Mouse (Mus musculus) bone marrow macrophage, adult 2 months (primary cell): ENCODE results near the gene Ppm1e. TPM values are rescaled to one million over a fixed set of nuclear protein-coding genes. Genes with fewer than 3 reads are reported as not detected.

Experiments
- H3K27ac ChIP-seq: 2 replicates; pipeline ENCODE4 v1.5.1; 2012; ENCODE audit warnings: low read depth, low read length; ENCODE audit not compliant: insufficient read depth
- H3K4me1 ChIP-seq: 2 replicates; pipeline ENCODE4 v1.6.1; 2012; ENCODE audit warnings: low read length; ENCODE audit not compliant: control insufficient read depth, insufficient read depth
- H3K4me3 ChIP-seq: 2 replicates; pipeline ENCODE4 v1.5.1; 2012; ENCODE audit warnings: mild to moderate bottlenecking, low read length, moderate library complexity; ENCODE audit not compliant: insufficient read depth
- CTCF ChIP-seq: IDR thresholded peaks from 2 replicates; pipeline ENCODE4 v1.5.1; 2012; ENCODE audit warnings: low read depth, mild to moderate bottlenecking, low read length, moderate library complexity
- POLR2A ChIP-seq: IDR thresholded peaks from 2 replicates; pipeline ENCODE4 v1.6.1; 2012; ENCODE audit warnings: mild to moderate bottlenecking, low read depth, low read length, borderline replicate concordance
- polyA plus RNA-seq: library from polyadenylated mRNA; stranded (reverse); fragments of >200 nt; gene quantifications from 2 replicates; pipeline ENCODE4 v1.2.4, GENCODE M21; 2012; ENCODE audit not compliant: missing spikeins, insufficient read depth, insufficient read length

The Ppm1e gene
- polyA plus RNA-seq, 1 experiment, result 0.15 TPM

- TF ChIP-seq POLR2A, result no peak
- TF ChIP-seq CTCF, result no peak
Observed at GRCm38 (mm10) chr11:87310309-87310708, 48.5 kb downstream of the Ppm1e start.

GRCm38 (mm10) chr11:87309329-87310074, 49.3 kb downstream of the Ppm1e start:
- peaks cover 2% of the 10 kb centered on the region; the same call in 1 of the 2 replicates for H3K4me1 ChIP-seq
- no peak overlapping the region for H3K4me3 ChIP-seq
- H3K27ac ChIP-seq, result no peak overlapping the region
- TF ChIP-seq POLR2A, result no peak
- TF ChIP-seq CTCF, result no peak

More at GRCm38 (mm10) chr11:87310309-87310708, 48.5 kb downstream of the Ppm1e start:
- Histone ChIP-seq H3K27ac (no peak overlapping the region), H3K4me3 (no peak overlapping the region), H3K4me1 (peaks cover 2% of the 10 kb centered on the region; the same call in 1 of the 2 replicates)

GRCm38 (mm10) chr11:87299066-87299465, 59.8 kb downstream of the Ppm1e start:
- Histone ChIP-seq H3K4me3 (no peak overlapping the region), H3K4me1 (no peaks in the 10 kb centered on the region), H3K27ac (no peak overlapping the region)
- no peak for TF ChIP-seq POLR2A
- TF ChIP-seq CTCF, result no peak

- H3K4me1 ChIP-seq, result no peaks in the 10 kb centered on the region
- H3K27ac ChIP-seq, result no peak overlapping the region
- no peak overlapping the region for H3K4me3 ChIP-seq
- TF ChIP-seq POLR2A, result no peak
- no peak for TF ChIP-seq CTCF
Observed at GRCm38 (mm10) chr11:87296467-87296866, 62.4 kb downstream of the Ppm1e start.

DNA sequence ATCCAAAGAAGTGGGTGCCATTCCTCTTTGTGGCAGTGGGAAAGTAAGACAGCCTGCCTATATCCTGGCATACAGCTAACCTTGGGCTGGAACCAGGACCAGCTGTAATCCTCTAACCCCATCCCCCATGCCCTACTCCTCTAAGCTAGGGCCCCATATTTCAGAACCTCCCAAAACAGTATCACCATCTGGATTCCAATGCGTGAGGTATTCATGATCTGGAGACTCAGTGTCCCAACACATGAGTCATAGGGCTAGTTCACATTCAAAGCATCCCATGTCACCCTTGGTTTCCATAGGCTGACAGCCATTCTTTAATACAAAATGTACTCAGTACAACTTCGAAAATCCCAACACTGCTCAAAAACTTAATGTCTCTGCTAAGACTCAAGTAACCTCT, 63.2 kb downstream of the Ppm1e start:
- Histone ChIP-seq H3K4me3 (no peak overlapping the region), H3K4me1 (no peaks in the 10 kb centered on the region), H3K27ac (no peak overlapping the region)
- TF ChIP-seq CTCF, result no peak
- TF ChIP-seq POLR2A, result no peak

DNA sequence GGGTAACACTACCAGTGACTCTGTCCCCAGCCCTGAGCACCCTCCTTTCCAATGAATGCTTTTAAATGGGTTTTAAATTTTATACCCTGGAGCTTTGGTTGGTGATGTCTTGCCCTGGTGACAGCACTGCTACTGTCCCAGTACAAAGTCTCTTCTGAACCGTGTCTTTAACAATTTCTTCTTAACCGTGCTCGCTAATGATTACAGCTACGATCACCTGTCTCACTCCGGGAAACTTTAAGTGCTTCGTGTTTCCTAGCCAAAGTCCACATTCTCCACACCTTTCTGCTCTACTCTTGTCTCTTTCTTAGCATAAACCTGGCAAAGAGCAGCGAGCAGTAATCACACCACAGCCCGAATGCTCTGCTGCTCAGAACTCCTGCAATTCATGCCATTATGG, 69.5 kb downstream of the Ppm1e start:
- TF ChIP-seq CTCF (no peak), POLR2A (no peak)
- Histone ChIP-seq H3K27ac (no peak overlapping the region), H3K4me1 (no peaks in the 10 kb centered on the region), H3K4me3 (no peak overlapping the region)

- TF ChIP-seq POLR2A, result no peak
- TF ChIP-seq CTCF, result no peak
Observed at GRCm38 (mm10) chr11:87286194-87286593, 72.6 kb downstream of the Ppm1e start.

GRCm38 (mm10) chr11:87281907-87282475, 76.8 kb downstream of the Ppm1e start:
- Histone ChIP-seq H3K27ac (no peak overlapping the region), H3K4me3 (no peak overlapping the region), H3K4me1 (peaks cover 4% of the 10 kb centered on the region; the same call in 1 of the 2 replicates)
- TF ChIP-seq CTCF, result no peak
- TF ChIP-seq POLR2A, result no peak

More at GRCm38 (mm10) chr11:87286194-87286593, 72.6 kb downstream of the Ppm1e start:
- Histone ChIP-seq H3K4me1 (no peaks in the 10 kb centered on the region), H3K27ac (no peak overlapping the region), H3K4me3 (no peak overlapping the region)

DNA sequence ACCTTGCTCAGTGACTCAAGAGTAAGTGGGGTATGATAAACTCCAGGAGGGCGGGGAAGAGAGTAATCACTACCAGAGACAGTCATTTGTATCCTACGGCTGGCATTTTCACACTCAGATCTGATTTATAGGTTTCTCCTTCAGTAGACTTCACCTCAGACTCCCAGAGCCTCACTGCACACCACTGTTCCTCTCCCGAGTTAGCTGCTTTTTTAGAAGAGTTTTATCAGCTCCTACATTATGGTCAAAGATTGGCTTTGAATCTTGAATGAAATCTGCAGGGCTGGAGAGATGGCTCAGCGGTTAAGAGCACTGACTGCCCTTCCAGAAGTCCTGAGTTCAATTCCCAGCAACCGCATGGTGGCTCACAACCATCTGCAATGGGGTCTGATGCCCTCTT, 79.4 kb downstream of the Ppm1e start:
- TF ChIP-seq POLR2A (no peak), CTCF (no peak)
- peaks cover 4% of the 10 kb centered on the region; the same call in 1 of the 2 replicates for H3K4me1 ChIP-seq
- no peak overlapping the region for H3K27ac ChIP-seq
- H3K4me3 ChIP-seq, result no peak overlapping the region

GRCm38 (mm10) chr11:87278807-87279206, 80.0 kb downstream of the Ppm1e start:
- H3K4me1 ChIP-seq, result peaks cover 4% of the 10 kb centered on the region; the same call in 1 of the 2 replicates
- no peak overlapping the region for H3K27ac ChIP-seq
- TF ChIP-seq CTCF (no peak), POLR2A (no peak)
- no peak overlapping the region for H3K4me3 ChIP-seq
